Mouse (Mus musculus) frontal cortex, postnatal 10 days (tissue): ENCODE data around the gene Specc1.

Experiments
- DNase-seq, 2 experiments: peaks; one replicate each; pipeline ENCODE4 v3.0.0; 2022; ENCODE audit warnings: low spot score in 2 of 2, mixed read lengths in 1 of 2

Gene Specc1

GRCm38 (mm10) chr11:62247759-62248400 lies 291.3 kb downstream of the Specc1 start:
- no peak for DNase-seq

GRCm38 (mm10) chr11:62248401-62249244 lies 292.1 kb downstream of the Specc1 start, which contains the start of gene Adora2b:
TSS of gene Adora2b (plus strand) at chr11:62248984.
- DNase-seq: peak; percentile 21 to 54

- peak in 1 of 2 experiments; percentile 27 for DNase-seq
Measured at GRCm38 (mm10) chr11:62249266-62250037, 292.9 kb downstream of the Specc1 start.

GRCm38 (mm10) chr11:62251047-62251446 lies 294.5 kb downstream of the Specc1 start:
- DNase-seq: no peak

GRCm38 (mm10) chr11:62253380-62253779 lies 296.8 kb downstream of the Specc1 start:
- DNase-seq: no peak

GRCm38 (mm10) chr11:62259214-62259613 lies 302.7 kb downstream of the Specc1 start:
- no peak for DNase-seq

- DNase-seq: peak in 1 of 2 experiments; percentile 29
Measured at GRCm38 (mm10) chr11:62263599-62263998, 307.0 kb downstream of the Specc1 start.

- DNase-seq: no peak
Measured at GRCm38 (mm10) chr11:62264018-62264417, 307.5 kb downstream of the Specc1 start.

- DNase-seq: no peak
Measured at GRCm38 (mm10) chr11:62265642-62266041, 309.1 kb downstream of the Specc1 start.

- DNase-seq: no peak
Measured at GRCm38 (mm10) chr11:62266466-62267214, 310.1 kb downstream of the Specc1 start.

- no peak for DNase-seq
Measured at GRCm38 (mm10) chr11:62268381-62268780, 311.8 kb downstream of the Specc1 start.

GRCm38 (mm10) chr11:62269097-62269496 lies 312.5 kb downstream of the Specc1 start:
- no peak for DNase-seq

GRCm38 (mm10) chr11:62270851-62271250 lies 314.3 kb downstream of the Specc1 start:
- no peak for DNase-seq
